Mouse (Mus musculus) kidney, postnatal 0 days (tissue): ENCODE data around the gene Tbx19. TPM values are rescaled to one million over a fixed set of nuclear protein-coding genes. Genes with fewer than 3 reads are reported as not detected.
A peak's percentile ranks its signal among the peaks of the same experiment; 100 is the strongest.

Source experiments
- ATAC-seq: fragments of 200-750 bp; cut with Nextera tagmentation; replicated peaks from 2 replicates; pipeline ENCODE4 v1.8.0; 2017; ENCODE audit warnings: low read depth, moderate number of reproducible peaks, moderate TSS enrichment, moderate library complexity; ENCODE audit not compliant: low FRiP score
- DNase-seq: peaks from one replicate; pipeline ENCODE4 v3.0.0-alpha.2; 2016; ENCODE audit warnings: low spot score
- H3K27ac ChIP-seq: fragments of 300-500 bp; sonication (generic); 2 replicates; pipeline ENCODE4 v1.5.1; 2014; ENCODE audit warnings: mild to moderate bottlenecking
- H3K27me3 ChIP-seq: fragments of 300-500 bp; sonication (generic); 2 replicates; pipeline ENCODE4 v1.6.1; 2014; ENCODE audit warnings: low read length, mixed read lengths; ENCODE audit not compliant: insufficient read depth
- H3K36me3 ChIP-seq: fragments of 300-500 bp; sonication (generic); 2 replicates; pipeline ENCODE4 v1.6.1; 2014; ENCODE audit warnings: low read length, mixed read lengths; ENCODE audit not compliant: insufficient read depth
- H3K4me1 ChIP-seq: fragments of 300-500 bp; sonication (generic); replicated peaks from 2 replicates; pipeline ENCODE4 v1.6.1; 2014; ENCODE audit warnings: antibody characterized with exemption, low read length, mixed read lengths; ENCODE audit not compliant: insufficient read depth
- H3K4me2 ChIP-seq: fragments of 300-500 bp; sonication (generic); 2 replicates; pipeline ENCODE4 v1.6.1; 2014; ENCODE audit warnings: mild to moderate bottlenecking, low read length, moderate library complexity, mixed read lengths
- H3K4me3 ChIP-seq: fragments of 300-500 bp; sonication (generic); replicated peaks from 2 replicates; pipeline ENCODE4 v1.5.1; 2014; ENCODE audit warnings: low read depth, low read length
- H3K9ac ChIP-seq: fragments of 300-500 bp; sonication (generic); 2 replicates; pipeline ENCODE4 v1.6.1; 2014; ENCODE audit warnings: low read depth, low read length
- H3K9me3 ChIP-seq: fragments of 300-500 bp; sonication (generic); replicated peaks from 2 replicates; pipeline ENCODE4 v1.6.1; 2016; ENCODE audit warnings: low read length, inconsistent platforms, mixed read lengths
- CTCF ChIP-seq: IDR thresholded peaks from 2 replicates; pipeline ENCODE4 v1.5.1; 2016; ENCODE audit warnings: antibody characterized with exemption, low read depth, mild to moderate bottlenecking, moderate library complexity
- WGBS: fragments of 180-500 bp; shearing (Covaris S2); extraction: QIAGEN DNeasy Blood & Tissue Kit; methylation state at CpG from one replicate; pipeline ENCODE4 v1.1.7; 2014; 5-methylcytosine and 5-hydroxymethylcytosine counted together
- polyA plus RNA-seq: library from polyadenylated mRNA; unstranded; fragments of >200 nt; fragmentation: Nextera tagmentation; extraction: Ambion mirVana; gene quantifications from 2 replicates; pipeline ENCODE4 v1.2.1, GENCODE M21; 2015

Tbx19 gene
- polyA plus RNA-seq, 1 experiment from 2014 or later: not detected

DNA sequence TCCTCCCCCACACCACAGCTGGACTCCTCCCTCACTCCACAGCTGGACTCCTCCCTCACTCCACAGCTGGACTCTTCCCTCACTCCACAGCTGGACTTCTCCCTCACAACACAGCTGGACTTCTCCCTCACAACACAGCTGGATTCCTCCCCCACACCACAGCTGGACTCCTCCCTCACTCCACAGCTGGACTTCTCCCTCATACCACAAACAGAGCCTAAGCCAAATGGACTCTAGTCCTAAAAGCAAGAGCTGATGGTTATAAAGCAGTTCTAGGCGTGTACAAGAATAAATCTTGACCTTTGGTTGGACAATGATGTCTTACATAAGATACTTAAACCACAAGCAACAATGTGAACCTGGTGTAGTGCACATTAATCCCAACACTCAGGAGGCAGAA is 38.4 kb upstream of the Tbx19 start:
- H3K9me3 ChIP-seq: no peaks in the 10 kb centered on the region
- 0 out of 2 replicates have a peak, but pooled peaks cover 4% of the 10 kb centered on the region for H3K4me1 ChIP-seq
- TF ChIP-seq CTCF: no peak
- WGBS: 77% methylated on average over 1 of the region's 1 CpGs
- no peak overlapping the region for H3K4me3 ChIP-seq
- DNase-seq: peak; percentile 35
- H3K36me3 ChIP-seq: no peaks in the 10 kb centered on the region
- no peak overlapping the region for H3K4me2 ChIP-seq
- no peak for ATAC-seq
- H3K27me3 ChIP-seq: no peaks in the 10 kb centered on the region
- no peak overlapping the region for H3K27ac ChIP-seq
- no peak overlapping the region for H3K9ac ChIP-seq

DNA sequence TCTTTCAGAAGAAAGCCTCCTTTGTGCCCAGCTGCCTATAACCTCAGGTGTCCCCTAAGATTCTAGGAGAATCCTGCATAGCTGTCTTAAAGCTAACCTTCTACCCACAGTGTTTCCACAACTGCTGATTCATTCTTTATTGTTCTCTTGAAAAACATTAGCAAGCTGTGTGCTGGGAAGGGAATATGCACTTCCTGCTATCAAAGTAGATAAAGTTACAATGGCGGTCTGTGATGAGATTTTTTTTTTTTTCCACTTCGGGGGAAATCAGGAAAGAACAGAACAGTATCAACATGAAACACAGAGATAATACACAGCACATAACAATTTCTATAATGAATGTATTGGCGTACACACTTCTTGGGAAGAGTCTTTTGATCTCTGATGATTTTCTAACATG is 37.3 kb upstream of the Tbx19 start:
- no peak overlapping the region for H3K4me3 ChIP-seq
- DNase-seq: no peak
- TF ChIP-seq CTCF: no peak
- no peak overlapping the region for H3K9ac ChIP-seq
- H3K4me1 ChIP-seq: 0 out of 2 replicates have a peak, but pooled peaks cover 4% of the 10 kb centered on the region
- no peaks in the 10 kb centered on the region for H3K36me3 ChIP-seq
- ATAC-seq: no peak
- H3K4me2 ChIP-seq: no peak overlapping the region
- H3K9me3 ChIP-seq: no peaks in the 10 kb centered on the region
- WGBS: 51% methylated on average over 3 of the region's 3 CpGs
- H3K27me3 ChIP-seq: no peaks in the 10 kb centered on the region
- no peak overlapping the region for H3K27ac ChIP-seq

DNA sequence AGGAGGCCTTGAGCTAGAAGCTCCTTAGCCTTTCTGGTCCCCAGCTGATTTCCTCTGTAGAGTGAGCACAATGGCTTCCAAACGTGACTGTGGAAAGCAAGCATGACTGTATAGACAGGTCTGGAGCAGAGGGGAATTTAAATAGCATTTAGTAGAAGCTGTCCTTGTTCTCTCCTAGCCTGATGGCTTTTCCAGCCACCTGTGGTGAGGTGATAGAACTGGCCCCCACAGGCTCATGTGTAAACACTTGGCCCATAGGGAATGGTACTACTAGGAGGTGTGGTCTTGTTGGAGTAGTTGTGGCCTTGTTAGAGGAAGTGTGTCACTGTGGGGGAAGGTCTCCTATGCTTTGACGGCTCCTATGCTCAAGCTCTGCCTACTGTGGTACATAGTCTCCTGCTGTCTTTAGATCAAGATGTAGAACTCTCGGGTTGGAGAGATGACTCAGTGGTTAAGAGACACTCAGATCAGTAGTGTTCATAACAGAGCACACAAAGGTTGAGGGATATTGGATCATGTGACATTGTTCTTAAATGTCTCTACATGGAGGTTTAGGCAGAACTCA is 34.9 kb upstream of the Tbx19 start:
- no peak overlapping the region for H3K9ac ChIP-seq
- H3K4me3 ChIP-seq: no peak overlapping the region
- no peak for ATAC-seq
- no peak for TF ChIP-seq CTCF
- peak overlapping the region; percentile 94; the same call in 1 of the 2 replicates for H3K27ac ChIP-seq
- H3K27me3 ChIP-seq: no peaks in the 10 kb centered on the region
- WGBS: 78% methylated on average over 3 of the region's 3 CpGs
- no peak for DNase-seq
- H3K36me3 ChIP-seq: no peaks in the 10 kb centered on the region
- H3K9me3 ChIP-seq: no peaks in the 10 kb centered on the region
- H3K4me2 ChIP-seq: no peak overlapping the region
- 0 out of 2 replicates have a peak, but pooled peaks cover 4% of the 10 kb centered on the region for H3K4me1 ChIP-seq

DNA sequence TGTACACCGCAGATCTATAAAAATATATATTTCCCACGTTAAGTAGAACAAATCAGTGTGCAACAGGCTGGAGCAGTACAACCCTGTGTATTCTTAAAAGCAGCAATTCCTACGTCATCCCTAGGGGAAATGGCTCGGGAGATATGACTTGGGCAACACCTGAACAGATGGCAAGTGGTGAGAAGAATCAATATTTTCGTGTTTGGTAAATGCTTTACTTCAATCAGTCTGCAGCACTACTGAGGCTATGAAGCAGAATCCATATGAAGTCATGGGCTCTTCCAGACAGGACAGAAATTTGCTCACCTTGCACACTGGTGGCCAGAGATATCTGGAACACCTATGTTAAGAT is 34.1 kb upstream of the Tbx19 start:
- ATAC-seq (peak; percentile 34; the same call in 1 of the 2 replicates), DNase-seq (no peak)
- H3K9me3 ChIP-seq: no peaks in the 10 kb centered on the region
- WGBS: 11% methylated on average over 5 of the region's 5 CpGs
- H3K27me3 ChIP-seq: no peaks in the 10 kb centered on the region
- H3K9ac ChIP-seq: peak overlapping the region; percentile 85; the same call in 1 of the 2 replicates
- no peaks in the 10 kb centered on the region for H3K36me3 ChIP-seq
- H3K27ac ChIP-seq: peak overlapping the region; percentile 94
- 0 out of 2 replicates have a peak, but pooled peaks cover 4% of the 10 kb centered on the region for H3K4me1 ChIP-seq
- peak overlapping the region; percentile 54 for H3K4me3 ChIP-seq
- no peak for TF ChIP-seq CTCF
- H3K4me2 ChIP-seq: peak overlapping the region; percentile 74

DNA sequence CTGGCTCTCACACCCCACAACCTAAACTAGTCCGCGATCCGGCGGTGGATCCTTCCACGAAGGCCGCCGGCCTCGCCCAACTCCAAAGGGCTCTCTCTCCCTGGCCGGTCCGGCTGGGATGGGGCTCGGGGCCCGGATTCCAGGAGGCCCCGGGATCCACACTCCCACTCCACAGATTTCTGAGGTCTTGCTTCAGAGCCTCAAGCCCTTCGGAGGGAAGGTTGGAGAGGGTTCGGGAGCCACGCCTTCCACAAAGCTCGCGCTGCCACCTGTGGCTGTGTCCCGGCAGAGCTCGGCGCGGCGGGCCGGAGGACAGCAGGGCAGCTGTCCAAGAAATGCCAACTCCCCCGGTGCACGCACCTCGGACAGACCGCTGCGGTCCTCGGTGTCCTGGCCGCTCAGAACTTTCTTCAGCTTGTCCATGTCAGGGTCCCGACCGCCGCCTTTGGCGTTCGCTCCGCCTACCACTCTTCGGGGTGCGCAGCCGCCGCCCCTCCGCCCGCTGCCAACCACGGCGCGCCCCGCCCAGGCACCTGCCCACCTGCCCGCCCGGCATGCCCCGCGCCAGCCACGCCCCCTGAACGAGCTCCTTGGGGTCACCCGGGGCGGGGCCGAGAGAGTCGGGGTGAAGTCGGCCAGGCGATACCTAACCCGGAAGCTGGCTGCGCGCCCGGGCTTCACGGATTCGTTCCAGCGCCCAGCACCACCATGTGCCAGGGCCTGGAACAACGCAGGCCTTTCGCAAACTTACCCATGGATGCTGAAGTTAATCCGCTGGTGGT is 33.5 kb upstream of the Tbx19 start, which contains the start of gene Sft2d2:
Gene Sft2d2, minus strand, starts transcription at position 559 of the 782 bp plus-strand sequence.
- DNase-seq: peak; percentile 88
- no peaks in the 10 kb centered on the region for H3K9me3 ChIP-seq
- 0 out of 2 replicates have a peak, but pooled peaks cover 4% of the 10 kb centered on the region for H3K4me1 ChIP-seq
- H3K4me3 ChIP-seq: peak within 1 kb of the TSS; percentile 54
- peak within 1 kb of the TSS; percentile 85 for H3K9ac ChIP-seq
- peak; percentile 37; the same call in 1 of the 2 replicates for TF ChIP-seq CTCF
- H3K27ac ChIP-seq: peak within 1 kb of the TSS; percentile 94
- no peaks in the 10 kb centered on the region for H3K36me3 ChIP-seq
- WGBS: 0% methylated on average over 69 of the region's 69 CpGs
- no peaks in the 10 kb centered on the region for H3K27me3 ChIP-seq
- peak; percentile 92 for ATAC-seq
- peak within 1 kb of the TSS; percentile 74 for H3K4me2 ChIP-seq

DNA sequence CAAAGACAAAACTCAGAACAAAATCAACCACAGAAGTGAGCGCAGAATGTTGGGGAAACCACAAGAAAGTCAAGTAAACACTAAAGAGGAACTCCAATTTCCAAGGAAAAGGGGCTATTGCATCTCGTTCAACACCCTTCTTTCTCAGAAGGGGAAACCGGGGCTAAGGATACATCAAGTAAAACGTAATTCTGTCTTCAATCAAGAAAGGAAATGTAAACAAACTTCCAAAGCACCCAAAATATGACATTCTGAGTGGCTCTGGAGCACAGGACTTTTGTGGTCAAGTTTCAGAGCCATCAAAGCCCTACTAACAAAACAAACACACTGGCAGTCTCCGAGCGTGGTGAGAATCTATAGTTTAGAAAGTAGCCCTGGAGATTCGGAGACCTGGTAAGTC is 32.9 kb upstream of the Tbx19 start:
- TF ChIP-seq CTCF: no peak
- H3K9me3 ChIP-seq: no peaks in the 10 kb centered on the region
- DNase-seq (peak; percentile 43), ATAC-seq (no peak)
- peak overlapping the region; percentile 74 for H3K4me2 ChIP-seq
- peak overlapping the region; percentile 54 for H3K4me3 ChIP-seq
- H3K4me1 ChIP-seq: 0 out of 2 replicates have a peak, but pooled peaks cover 4% of the 10 kb centered on the region
- peak overlapping the region; percentile 85 for H3K9ac ChIP-seq
- WGBS: 5% methylated on average over 7 of the region's 7 CpGs
- no peaks in the 10 kb centered on the region for H3K27me3 ChIP-seq
- peak overlapping the region; percentile 94 for H3K27ac ChIP-seq
- H3K36me3 ChIP-seq: no peaks in the 10 kb centered on the region
